Mouse (Mus musculus) neutrophil, adult 5-6 weeks (primary cell): ENCODE results near the gene Samd5. TPM values are rescaled to one million over a fixed set of nuclear protein-coding genes. Genes with fewer than 3 reads are reported as not detected.

ENCODE experiments used
- ATAC-seq: fragments of 151-379, 151-347 bp; 2 replicates; pipeline ENCODE4 v1.8.0; 2017; ENCODE audit warnings: mild to moderate bottlenecking, moderate TSS enrichment; ENCODE audit not compliant: insufficient number of reproducible peaks, poor library complexity, low FRiP score, severe bottlenecking; ENCODE audit errors: extremely low read depth
- total RNA-seq: library from RNA; stranded (forward); fragments of 200-1000 nt; gene quantifications from 2 replicates; pipeline ENCODE4 v1.2.3, GENCODE M21; 2017

Gene Samd5
- total RNA-seq, 1 experiment from 2014 or later, result not detected

- no peak for ATAC-seq
Measured at GRCm38 (mm10) chr10:9668791-9669190, 6.2 kb downstream of the Samd5 start.

- no peak for ATAC-seq
Measured at GRCm38 (mm10) chr10:9652946-9653345, 22.1 kb downstream of the Samd5 start.

DNA sequence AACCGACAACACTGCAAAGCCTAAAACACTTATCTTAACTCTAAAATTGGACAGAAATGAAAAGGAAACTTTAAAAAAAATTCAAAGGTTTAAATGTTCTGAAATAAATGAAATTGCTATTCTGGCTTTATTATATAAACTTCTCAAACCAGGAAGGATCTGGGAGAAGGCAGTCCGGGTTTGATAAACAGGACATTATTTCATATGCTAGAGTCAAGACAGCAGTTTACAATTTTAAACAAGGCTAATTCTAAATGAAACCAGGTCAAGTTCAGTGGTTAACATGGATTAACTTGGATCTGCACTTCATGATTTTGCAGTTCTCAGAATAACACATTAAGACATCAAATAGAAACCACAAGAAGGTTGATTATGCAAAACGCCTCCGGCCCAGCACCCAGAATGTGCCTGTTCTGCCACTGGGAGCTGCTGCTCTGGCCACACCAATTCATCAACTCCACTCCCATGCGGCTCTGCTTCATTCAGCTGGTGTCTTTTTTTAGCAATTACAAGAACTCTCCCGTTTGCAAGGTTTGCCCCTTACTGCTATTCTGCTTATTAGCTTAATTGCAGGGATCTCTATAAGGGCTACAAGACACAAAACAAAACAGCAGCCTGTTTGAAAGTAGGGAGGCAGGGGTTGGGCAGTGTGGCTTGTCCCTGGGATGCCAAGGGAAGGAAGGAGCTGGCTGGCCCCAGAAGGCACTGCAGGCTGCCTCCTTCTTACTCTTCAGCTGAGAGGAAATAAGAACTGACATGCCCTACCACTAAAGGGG is 24.8 kb downstream of the Samd5 start:
- no peak for ATAC-seq

GRCm38 (mm10) chr10:9648464-9648863 is 26.5 kb downstream of the Samd5 start:
- no peak for ATAC-seq

DNA sequence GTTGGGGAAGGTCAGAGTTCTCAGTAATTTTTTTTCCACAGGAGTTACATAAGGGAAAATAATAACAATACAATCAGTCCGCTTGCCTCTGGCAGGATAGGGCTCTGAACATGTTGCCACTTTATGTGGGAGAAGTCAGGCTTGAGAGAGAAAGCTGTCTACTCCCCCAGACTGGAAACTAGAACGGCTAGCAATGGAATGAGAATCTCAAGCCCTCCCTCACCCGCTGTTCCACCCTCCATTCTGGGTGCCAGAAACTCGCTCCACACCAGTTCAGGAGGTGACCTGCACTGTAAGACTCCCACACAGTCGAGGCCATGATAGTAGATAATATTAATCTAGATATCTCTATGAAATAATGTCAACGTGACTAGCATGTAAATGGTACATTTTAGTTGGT is 27.3 kb downstream of the Samd5 start:
- ATAC-seq, result no peak

GRCm38 (mm10) chr10:9646391-9646790 is 28.6 kb downstream of the Samd5 start:
- ATAC-seq, result no peak

DNA sequence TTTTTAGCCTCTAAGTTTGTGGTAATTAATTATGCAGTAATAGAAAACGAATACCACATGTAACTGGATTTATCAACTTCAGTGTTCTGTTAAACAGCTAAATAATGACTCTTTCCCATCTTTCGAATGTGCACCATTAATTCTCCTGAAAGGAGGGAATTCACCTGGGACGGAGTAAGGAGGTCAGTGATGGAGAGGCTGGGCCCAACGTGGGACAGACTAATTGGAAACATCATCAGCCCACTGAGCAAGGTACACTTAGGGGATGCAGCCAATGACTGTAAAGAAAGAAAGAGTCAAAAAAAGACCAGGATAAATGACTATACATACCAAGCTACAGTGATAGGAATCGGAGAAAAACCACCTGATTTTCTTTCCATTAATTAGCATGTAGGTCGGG is 31.5 kb downstream of the Samd5 start:
- ATAC-seq, result no peak

- ATAC-seq, result no peak
Measured at GRCm38 (mm10) chr10:9642077-9642476, 32.9 kb downstream of the Samd5 start.

- no peak for ATAC-seq
Measured at GRCm38 (mm10) chr10:9640678-9641077, 34.3 kb downstream of the Samd5 start.

DNA sequence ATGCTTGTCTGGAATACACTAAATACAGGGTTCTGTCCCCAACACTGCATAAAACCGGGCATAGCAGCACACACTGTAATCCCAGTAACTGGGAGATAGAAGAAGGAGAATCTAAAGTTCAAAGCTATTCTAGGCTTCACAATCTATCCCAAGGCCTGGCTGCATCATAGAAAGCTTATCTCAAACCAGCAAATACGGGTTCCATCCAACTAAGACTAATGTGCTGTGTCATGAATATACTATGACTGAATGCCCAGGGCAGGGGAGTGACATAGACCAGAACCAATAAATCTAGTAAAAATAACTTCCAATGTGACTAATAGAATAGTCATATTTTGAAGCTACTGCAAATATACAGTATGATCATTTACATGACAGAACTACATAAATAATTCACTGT is 35.0 kb downstream of the Samd5 start:
- no peak for ATAC-seq

DNA sequence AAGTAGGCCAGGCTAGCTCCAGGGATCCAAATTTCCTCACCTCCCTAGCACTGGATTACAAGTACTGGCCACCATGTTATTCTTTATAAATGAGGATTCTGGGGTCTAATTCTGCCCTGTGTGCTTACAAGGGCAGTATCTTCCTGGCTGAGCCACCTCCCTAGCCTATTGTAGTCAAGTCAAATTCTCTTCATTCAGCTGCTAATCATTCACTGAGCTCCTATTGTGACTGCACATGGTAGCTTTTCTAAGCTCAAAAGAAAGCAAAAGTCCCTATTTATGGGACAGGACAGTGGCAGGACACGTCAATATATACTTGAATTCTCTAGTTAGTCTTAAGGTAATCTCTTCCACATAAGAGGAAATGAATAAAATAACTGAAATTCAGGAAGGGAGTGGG is 49.7 kb downstream of the Samd5 start:
- no peak for ATAC-seq

DNA sequence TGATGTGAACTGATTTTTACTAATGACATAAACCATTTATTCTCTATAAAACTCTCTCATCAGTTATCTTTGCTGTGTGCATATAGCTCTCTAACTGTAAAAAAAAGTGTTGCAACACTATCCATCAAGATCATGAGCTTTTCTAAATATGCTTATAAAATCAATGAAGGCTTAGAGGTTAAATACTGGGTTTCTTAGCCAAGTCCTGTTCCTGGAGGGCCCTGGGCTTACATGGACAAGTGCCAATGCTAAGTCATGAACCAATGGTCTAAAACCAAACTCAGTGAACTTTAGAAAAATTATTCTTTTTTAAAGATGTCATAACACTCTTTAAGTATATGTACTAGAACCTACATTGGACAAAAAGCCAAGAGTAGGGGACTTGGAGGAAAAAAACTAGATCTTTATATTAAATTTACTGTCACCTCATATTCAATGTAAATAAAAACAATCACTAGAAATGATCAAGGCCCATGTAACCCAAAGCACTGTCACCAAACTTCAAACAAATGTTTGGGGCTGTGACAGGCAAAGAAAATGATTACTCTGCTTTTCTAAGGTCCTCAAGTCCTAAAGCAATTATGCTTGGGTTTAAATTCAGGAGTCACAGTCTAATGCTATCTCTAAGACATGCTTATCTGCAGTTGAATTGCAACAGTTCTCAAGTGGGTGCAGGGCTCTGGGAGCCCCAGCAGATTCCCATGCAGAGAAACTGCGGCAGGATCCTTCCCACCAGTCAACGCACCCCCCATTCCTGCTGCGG is 52.9 kb downstream of the Samd5 start:
- no peak for ATAC-seq

DNA sequence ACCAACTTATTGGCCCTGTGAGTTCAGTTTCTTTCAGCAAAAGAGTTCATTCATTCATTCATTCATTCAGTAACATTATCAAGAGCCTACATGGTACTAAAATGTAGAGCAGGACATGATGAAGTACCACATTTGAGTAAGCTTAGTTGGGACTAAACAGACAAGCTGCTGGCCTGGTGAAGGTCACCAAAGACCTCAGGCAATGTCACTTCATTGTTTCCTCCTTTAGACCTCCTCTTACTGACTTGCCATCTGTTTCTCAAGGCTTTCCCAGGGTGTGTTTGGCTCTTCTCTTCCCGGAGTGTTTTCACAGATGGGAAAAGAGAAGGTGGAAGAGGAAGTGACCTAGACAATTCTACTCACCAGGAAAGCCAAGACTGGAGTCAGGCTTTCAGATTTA is 54.0 kb downstream of the Samd5 start:
- no peak for ATAC-seq

DNA sequence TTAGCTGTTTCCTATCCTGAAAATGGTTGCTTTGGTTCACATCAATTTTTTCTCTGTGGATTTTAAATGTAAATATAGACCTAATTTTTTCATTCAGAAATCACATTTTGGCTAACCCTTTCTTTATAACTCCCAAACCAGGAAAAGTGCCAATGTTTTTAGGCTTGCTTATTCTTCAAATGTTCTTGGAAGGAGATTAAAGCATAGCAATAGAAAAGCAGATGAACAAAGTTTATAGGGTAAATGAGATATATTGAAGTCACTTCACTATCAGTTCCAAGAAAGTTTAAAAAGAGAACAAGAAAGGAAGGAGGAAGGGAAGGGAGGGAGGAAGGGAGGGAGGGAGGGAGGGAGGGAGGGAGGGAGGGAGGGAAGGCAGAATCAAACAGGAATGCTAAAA is 60.0 kb downstream of the Samd5 start:
- no peak for ATAC-seq

- no peak for ATAC-seq
Measured at GRCm38 (mm10) chr10:9608854-9609253, 66.2 kb downstream of the Samd5 start.

DNA sequence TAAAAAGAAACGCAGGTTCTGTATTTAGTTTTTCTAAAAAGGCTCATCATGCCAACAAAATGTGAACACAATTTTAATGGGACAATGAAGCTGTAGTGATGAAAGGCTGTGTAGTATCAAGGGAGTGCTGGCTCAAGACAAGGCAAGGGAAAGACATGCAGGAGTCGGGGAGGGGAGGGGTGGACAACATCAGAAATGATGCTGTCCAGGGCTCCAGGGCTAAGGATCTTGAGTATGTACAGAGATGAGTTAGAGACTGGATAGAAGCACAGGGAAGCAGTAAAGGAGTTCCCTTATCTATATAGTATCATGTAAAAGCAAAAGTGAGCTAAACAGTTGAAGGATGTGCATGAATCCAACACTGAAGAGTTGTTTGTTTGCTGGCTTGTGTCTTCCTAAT is 67.9 kb downstream of the Samd5 start:
- ATAC-seq, result no peak

GRCm38 (mm10) chr10:9605635-9606034 is 69.4 kb downstream of the Samd5 start:
- no peak for ATAC-seq

GRCm38 (mm10) chr10:9603290-9603689 is 71.7 kb downstream of the Samd5 start:
- no peak for ATAC-seq

- ATAC-seq, result no peak
Measured at GRCm38 (mm10) chr10:9602845-9603244, 72.2 kb downstream of the Samd5 start.

GRCm38 (mm10) chr10:9602389-9602788 is 72.6 kb downstream of the Samd5 start:
- no peak for ATAC-seq
